Mouse (Mus musculus) large intestine, adult 2 months (tissue): ENCODE results near the gene Rhox6. TPM values are rescaled to one million over a fixed set of nuclear protein-coding genes. Genes with fewer than 3 reads are reported as not detected.
"Not testable (repeated sequence)": the region's sequence is repeated elsewhere in the genome, so short reads cannot be mapped to it uniquely, and the experiment has no call there.

Experiments used
- DNase-seq: peaks from one replicate; pipeline ENCODE4 v3.0.0-alpha.2; 2012; ENCODE audit warnings: low read depth, low spot score
- WGBS: fragments of 180-500 bp; shearing (Covaris S2); methylation state at CpG from one replicate; pipeline ENCODE4 v1.1.7; 2018; 5-methylcytosine and 5-hydroxymethylcytosine counted together
- polyA plus RNA-seq: library from polyadenylated mRNA; depleted of rRNA; stranded (reverse); fragments of >200 nt; gene quantifications from 2 replicates; pipeline ENCODE4 v1.2.3, GENCODE M21; 2012; rRNA removed

Gene Rhox6
- 0.15 TPM in 1 of 2 replicates, not detected in the other for polyA plus RNA-seq

DNA sequence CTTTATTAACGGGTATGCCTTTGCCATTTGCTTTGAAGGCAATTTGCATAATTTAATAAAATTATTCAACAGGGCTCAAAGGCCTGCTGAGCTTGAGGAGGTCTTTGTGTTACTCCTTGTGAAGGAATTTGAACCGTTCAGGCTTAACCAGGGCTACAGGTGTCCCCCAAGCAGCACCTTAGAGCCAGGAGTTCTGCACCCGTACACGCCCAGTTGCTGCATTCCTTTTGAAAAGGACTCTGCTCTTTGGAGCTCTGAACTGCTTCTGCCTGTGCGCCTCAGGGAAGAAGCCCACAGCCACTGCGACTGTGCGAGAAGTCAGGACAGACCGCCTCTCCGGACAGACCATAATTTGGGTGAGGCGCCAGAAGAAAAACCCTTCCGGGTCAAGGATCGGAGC, at the start of gene Rhox6:
TSS of gene Rhox6 (plus strand) at position 301 of the 400 bp plus-strand sequence.
- 80% methylated on average over 4 of the region's 12 CpGs for WGBS
- DNase-seq = not testable (repeated sequence)

DNA sequence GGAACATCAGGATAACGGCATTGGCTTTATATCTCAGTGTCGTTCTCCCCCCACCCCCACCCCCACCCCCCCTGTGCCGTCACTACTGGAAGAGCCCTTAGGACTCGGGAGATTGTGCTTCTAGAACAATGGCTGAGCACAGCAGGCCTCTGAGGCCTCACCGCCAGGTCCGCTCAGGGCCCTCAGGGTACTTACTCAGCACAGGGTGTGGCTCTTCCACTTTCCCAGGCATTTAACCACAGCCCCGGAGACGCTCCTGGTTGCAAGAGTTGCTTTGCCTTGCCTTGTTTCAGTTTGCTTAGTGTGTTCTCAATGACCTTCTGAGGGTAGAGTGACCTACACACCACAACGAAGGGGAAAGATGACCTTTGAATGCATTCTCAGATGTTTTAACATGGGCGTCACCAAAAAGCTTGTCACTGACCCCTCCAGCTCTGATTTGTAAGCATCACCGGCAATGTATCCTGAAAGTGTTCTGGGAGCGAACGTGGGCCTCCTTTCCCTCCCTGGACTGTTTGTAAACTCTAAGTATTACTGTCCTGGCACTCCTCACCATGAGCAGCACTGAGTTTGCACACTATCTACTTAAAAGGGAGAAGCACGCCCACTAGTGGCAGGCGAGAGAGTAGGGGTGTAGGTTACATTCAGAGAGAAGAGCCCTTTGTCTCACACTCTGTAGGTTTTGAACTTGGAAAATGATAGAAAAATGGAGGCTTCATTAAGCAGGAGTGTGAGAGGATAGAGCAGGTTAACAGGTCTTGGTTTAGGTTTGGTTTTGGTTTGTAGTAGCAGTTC, 19.2 kb upstream of the Rhox6 start:
- WGBS = 69% methylated on average over 15 of the region's 15 CpGs
- no peak for DNase-seq

GRCm38 (mm10) chrX:37809396-37809795, 17.3 kb upstream of the Rhox6 start:
- DNase-seq = no peak
- WGBS = 85% methylated on average over 2 of the region's 2 CpGs

DNA sequence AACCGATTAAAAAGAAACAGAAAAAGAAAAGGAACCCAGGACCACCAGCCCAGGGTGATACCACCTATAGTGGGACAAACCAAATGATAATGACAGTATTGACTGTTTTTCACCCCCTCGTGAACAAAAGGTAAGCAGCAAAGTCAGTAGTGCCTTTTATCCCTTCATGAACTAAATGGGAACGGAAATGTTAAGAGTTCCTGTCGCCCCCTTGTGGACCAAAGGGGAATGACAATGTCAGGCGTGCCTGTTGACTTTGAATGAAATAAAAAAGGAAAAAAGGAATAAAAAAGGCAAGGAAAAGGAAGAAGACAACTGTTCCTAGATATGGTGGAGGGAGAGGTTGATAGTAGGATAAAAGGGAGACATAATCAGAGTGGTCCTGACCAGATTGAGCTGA, 15.5 kb upstream of the Rhox6 start:
- no peak for DNase-seq
- 24% methylated on average over 5 of the region's 5 CpGs for WGBS

DNA sequence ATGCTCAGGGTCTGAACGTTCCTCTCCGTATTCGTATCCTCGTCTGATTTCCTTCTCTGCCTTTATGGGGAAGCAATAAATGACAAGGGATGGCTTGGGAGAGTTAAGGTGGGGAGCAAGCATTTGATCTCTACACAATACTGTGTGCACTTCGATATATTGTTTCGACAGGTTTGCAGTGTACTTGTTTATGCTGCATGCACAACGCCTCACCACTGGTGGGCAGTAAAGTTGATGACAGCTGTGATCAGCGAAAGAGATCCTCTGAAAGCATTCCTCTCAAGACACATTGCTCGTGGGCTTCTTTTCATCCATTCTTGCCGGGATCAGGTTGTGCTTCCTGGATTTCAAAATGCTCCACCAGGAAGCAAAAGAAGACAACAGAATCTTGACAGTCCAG, 11.0 kb upstream of the Rhox6 start:
- no peak for DNase-seq
- WGBS = 53% methylated on average over 10 of the region's 10 CpGs

GRCm38 (mm10) chrX:37831386-37831785, 4.7 kb downstream of the Rhox6 start, which contains the start of gene Rhox7a:
Gene Rhox7a (plus strand): TSS chrX:37831686.
- WGBS = 76% methylated on average over 8 of the region's 8 CpGs
- DNase-seq = not testable (repeated sequence)

GRCm38 (mm10) chrX:37871641-37872040, 44.9 kb downstream of the Rhox6 start:
- 96% methylated on average over 2 of the region's 2 CpGs for WGBS
- no peak for DNase-seq

DNA sequence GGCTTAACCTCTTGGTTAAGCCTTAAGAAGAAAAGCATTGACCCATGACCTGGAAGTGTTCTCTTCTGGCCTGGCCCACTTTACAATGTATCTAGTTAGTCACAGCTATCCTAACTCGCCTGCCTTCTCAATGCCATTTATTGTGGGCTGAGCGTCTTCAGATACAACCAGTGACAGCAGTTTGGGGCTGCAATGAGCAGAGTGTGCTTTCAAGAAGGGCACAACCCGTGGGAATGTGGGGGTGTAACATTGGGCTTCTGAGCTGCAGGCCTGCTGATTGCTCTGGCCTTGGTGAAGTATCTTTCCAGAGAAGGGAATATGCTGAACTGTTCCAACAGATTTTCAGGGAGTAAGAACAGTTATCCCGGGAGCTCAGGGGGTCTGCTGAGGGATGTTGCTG, 52.1 kb downstream of the Rhox6 start, which contains the start of gene Rhox8:
TSS of gene Rhox8 (minus strand) at position 101 of the 400 bp plus-strand sequence.
- WGBS = 71% methylated on average over 4 of the region's 4 CpGs
- DNase-seq = no peak

Other genes with a start within 250 kb of the Rhox6 start
- gene Rhox3f, start 245.9 kb upstream of the Rhox6 start, polyA plus RNA-seq = not detected in 2 replicates
- not detected in 2 replicates for gene Rhox4f, start 219.2 kb upstream of the Rhox6 start, polyA plus RNA-seq
- not detected in 2 replicates for gene Rhox3g, start 198.3 kb upstream of the Rhox6 start, polyA plus RNA-seq
- gene Rhox2g, start 183.4 kb upstream of the Rhox6 start, polyA plus RNA-seq = not detected in 2 replicates
- not detected in 2 replicates for gene Rhox4g, start 175.6 kb upstream of the Rhox6 start, polyA plus RNA-seq
- not detected in 2 replicates for gene Rhox3h, start 158.1 kb upstream of the Rhox6 start, polyA plus RNA-seq
- gene Rhox2h, start 153.6 kb upstream of the Rhox6 start, polyA plus RNA-seq = not detected in 2 replicates
- not detected in 2 replicates for gene Rhox5, start 22.1 kb upstream of the Rhox6 start, polyA plus RNA-seq
- not detected in 2 replicates for gene Rhox7a, start 4.8 kb downstream of the Rhox6 start, polyA plus RNA-seq
- gene Rhox8, start 52.0 kb downstream of the Rhox6 start, polyA plus RNA-seq = not detected in 2 replicates
- gene Rhox7b, start 70.3 kb downstream of the Rhox6 start, polyA plus RNA-seq = not detected in 2 replicates
- not detected in 2 replicates for gene Rhox9, start 74.9 kb downstream of the Rhox6 start, polyA plus RNA-seq
- not detected in 2 replicates for gene Btg1-ps1, start 191.9 kb downstream of the Rhox6 start, polyA plus RNA-seq
- gene Btg1-ps2, start 216.2 kb downstream of the Rhox6 start, polyA plus RNA-seq = not detected in 2 replicates
- not detected in 2 replicates for gene Rhox10, start 239.6 kb downstream of the Rhox6 start, polyA plus RNA-seq